Mouse (Mus musculus) v-Abl transformed pro-B cells (cell line): ENCODE data around the gene Cadm1.

ENCODE experiments used
- in situ Hi-C, 2 experiments: fragments of 400-800 bp; cut with MboI; formaldehyde crosslinking; loops; one replicate each; pipeline ENCODE4 v1.15.1; 2025; ENCODE audit not compliant: unreplicated experiment in 2 of 2

The Cadm1 gene

GRCm38 (mm10) chr9:47603971-47604370 lies 74.0 kb downstream of the Cadm1 start:
- in situ Hi-C loops, result no loop called here

- in situ Hi-C loops, result no loop called here
Measured at GRCm38 (mm10) chr9:47605628-47606027, 75.7 kb downstream of the Cadm1 start.

GRCm38 (mm10) chr9:47608441-47608840 lies 78.5 kb downstream of the Cadm1 start:
- in situ Hi-C loops, result no loop called here

- in situ Hi-C loops, result no loop called here
Measured at GRCm38 (mm10) chr9:47608921-47609320, 78.9 kb downstream of the Cadm1 start.

- in situ Hi-C loops, result no loop called here
Measured at GRCm38 (mm10) chr9:47609443-47609842, 79.5 kb downstream of the Cadm1 start.

- in situ Hi-C loops, result no loop called here
Measured at GRCm38 (mm10) chr9:47610316-47610715, 80.3 kb downstream of the Cadm1 start.

GRCm38 (mm10) chr9:47612894-47613412 lies 83.0 kb downstream of the Cadm1 start:
- in situ Hi-C loops, result no loop called here

- in situ Hi-C loops, result no loop called here
Measured at GRCm38 (mm10) chr9:47615049-47615448, 85.1 kb downstream of the Cadm1 start.

GRCm38 (mm10) chr9:47616391-47616790 lies 86.4 kb downstream of the Cadm1 start:
- in situ Hi-C loops, result no loop called here

GRCm38 (mm10) chr9:47619501-47620029 lies 89.6 kb downstream of the Cadm1 start:
- in situ Hi-C loops, result no loop called here

GRCm38 (mm10) chr9:47623447-47624445 lies 93.8 kb downstream of the Cadm1 start:
- in situ Hi-C loops, result no loop called here

GRCm38 (mm10) chr9:47624565-47625520 lies 94.9 kb downstream of the Cadm1 start:
- in situ Hi-C loops, result no loop called here

GRCm38 (mm10) chr9:47625621-47626210 lies 95.7 kb downstream of the Cadm1 start:
- in situ Hi-C loops, result no loop called here

- in situ Hi-C loops, result no loop called here
Measured at GRCm38 (mm10) chr9:47627966-47628365, 98.0 kb downstream of the Cadm1 start.

GRCm38 (mm10) chr9:47628550-47628949 lies 98.6 kb downstream of the Cadm1 start:
- in situ Hi-C loops, result no loop called here

- in situ Hi-C loops, result no loop called here
Measured at GRCm38 (mm10) chr9:47634695-47635094, 104.7 kb downstream of the Cadm1 start.

GRCm38 (mm10) chr9:47642663-47643062 lies 112.7 kb downstream of the Cadm1 start:
- in situ Hi-C loops, result no loop called here

GRCm38 (mm10) chr9:47645056-47645455 lies 115.1 kb downstream of the Cadm1 start:
- in situ Hi-C loops, result no loop called here

GRCm38 (mm10) chr9:47651431-47651830 lies 121.5 kb downstream of the Cadm1 start:
- in situ Hi-C loops, result no loop called here

GRCm38 (mm10) chr9:47652203-47652602 lies 122.2 kb downstream of the Cadm1 start:
- in situ Hi-C loops, result no loop called here
